Mouse (Mus musculus) stomach, embryonic 14.5 days (tissue): ENCODE measurements around the gene Bmf. TPM values are rescaled to one million over a fixed set of nuclear protein-coding genes. Genes with fewer than 3 reads are reported as not detected.
A peak's percentile ranks its signal among the peaks of the same experiment; 100 is the strongest.

Source experiments
- ATAC-seq: fragments of 200-750 bp; cut with Nextera tagmentation; 2 replicates; pipeline ENCODE4 v1.8.0; 2017; ENCODE audit warnings: low read depth, moderate TSS enrichment; ENCODE audit not compliant: insufficient number of reproducible peaks, insufficient read depth, low FRiP score
- H3K27ac ChIP-seq: fragments of 300-500 bp; sonication (generic); 2 replicates; pipeline ENCODE4 v1.5.1; 2014; ENCODE audit warnings: mild to moderate bottlenecking, low read length, moderate library complexity, mixed read lengths
- H3K27me3 ChIP-seq: fragments of 300-500 bp; sonication (generic); 2 replicates; pipeline ENCODE4 v1.6.1; 2014; ENCODE audit warnings: low read length, control low read depth, mixed read lengths; ENCODE audit not compliant: control insufficient read depth, insufficient read depth
- H3K36me3 ChIP-seq: fragments of 300-500 bp; sonication (generic); 2 replicates; pipeline ENCODE4 v1.6.1; 2014; ENCODE audit warnings: mild to moderate bottlenecking, control low read depth, low read length, moderate library complexity, mixed read lengths; ENCODE audit not compliant: control insufficient read depth, insufficient read depth
- H3K4me1 ChIP-seq: fragments of 300-500 bp; sonication (generic); 2 replicates; pipeline ENCODE4 v1.6.1; 2014; ENCODE audit warnings: low read length, control low read depth, mixed read lengths; ENCODE audit not compliant: control insufficient read depth, insufficient read depth
- H3K4me2 ChIP-seq: fragments of 300-500 bp; sonication (generic); replicated peaks from 2 replicates; pipeline ENCODE4 v1.6.1; 2014; ENCODE audit warnings: low read depth, low read length, control low read depth
- H3K4me3 ChIP-seq: fragments of 300-500 bp; sonication (generic); 2 replicates; pipeline ENCODE4 v1.5.1; 2014; ENCODE audit warnings: low read depth, low read length, control low read depth
- H3K9ac ChIP-seq: fragments of 300-500 bp; sonication (generic); replicated peaks from 2 replicates; pipeline ENCODE4 v1.6.1; 2014; ENCODE audit warnings: low read depth, mild to moderate bottlenecking, control low read depth, low read length, moderate library complexity, mixed read lengths
- H3K9me3 ChIP-seq: fragments of 300-500 bp; sonication (generic); 2 replicates; pipeline ENCODE4 v1.6.1; 2016; ENCODE audit warnings: low read depth, low read length, control low read depth; ENCODE audit not compliant: control insufficient read depth
- WGBS: fragments of 180-500 bp; shearing (Covaris S2); extraction: QIAGEN DNeasy Blood & Tissue Kit; methylation state at CpG from one replicate; pipeline ENCODE4 v1.1.7; 2014; 5-methylcytosine and 5-hydroxymethylcytosine counted together
- polyA plus RNA-seq: library from polyadenylated mRNA; unstranded; fragments of >200 nt; fragmentation: Nextera tagmentation; extraction: Ambion mirVana; gene quantifications from 2 replicates; pipeline ENCODE4 v1.2.1, GENCODE M21; 2014

Bmf gene
- polyA plus RNA-seq, 1 experiment from 2014 or later = 7.7 TPM

DNA sequence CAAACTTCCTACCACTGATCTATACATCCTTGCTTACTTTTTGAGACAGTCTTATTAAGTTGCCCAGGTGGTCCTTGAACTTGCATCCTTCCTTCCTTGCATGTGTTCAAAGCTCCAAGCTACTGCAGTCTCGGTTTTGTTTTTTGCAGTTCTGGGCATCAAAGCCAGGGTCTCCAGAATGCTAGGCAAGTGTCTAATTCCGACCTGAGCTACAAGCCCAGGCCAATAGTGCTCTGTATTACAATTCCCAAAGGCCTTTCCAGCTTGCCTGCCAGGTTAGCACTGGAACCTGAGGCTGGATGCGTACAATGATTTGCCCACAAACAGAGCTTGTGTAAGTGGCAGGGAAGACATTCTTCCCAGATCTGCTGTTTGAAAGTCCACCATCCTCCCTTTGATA, 7.8 kb downstream of the Bmf start:
- no peaks in the 10 kb centered on the region for H3K27me3 ChIP-seq
- H3K4me3 ChIP-seq = no peak overlapping the region
- WGBS = 82% methylated on average over 3 of the region's 3 CpGs
- H3K27ac ChIP-seq = peak overlapping the region; percentile 99; the same call in 1 of the 2 replicates
- peaks cover 68% of the 10 kb centered on the region for H3K4me1 ChIP-seq
- no peaks in the 10 kb centered on the region for H3K9me3 ChIP-seq
- ATAC-seq = no peak
- no peak overlapping the region for H3K9ac ChIP-seq
- H3K4me2 ChIP-seq = no peak overlapping the region
- H3K36me3 ChIP-seq = no peaks in the 10 kb centered on the region

DNA sequence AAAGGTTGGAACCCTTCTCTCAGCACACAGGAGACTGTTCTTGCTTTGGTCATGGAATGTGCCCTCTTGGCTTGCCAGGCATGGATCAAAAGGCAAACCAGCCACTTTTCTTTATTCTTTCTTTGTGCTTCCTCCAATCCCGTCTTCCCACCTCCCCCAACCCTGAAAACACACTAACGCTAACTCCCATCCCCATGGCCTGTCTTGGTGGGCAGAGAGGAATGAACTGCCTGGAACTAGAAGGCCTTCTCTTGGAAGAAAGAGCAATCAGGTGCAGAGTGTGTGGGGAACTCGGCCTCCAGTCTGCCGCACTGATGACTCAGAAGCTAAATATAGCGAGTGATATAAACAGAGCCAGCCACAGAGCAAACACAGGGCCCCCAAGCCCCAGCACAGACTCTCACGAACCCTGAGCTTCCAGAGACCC, 8.8 kb downstream of the Bmf start:
- no peak overlapping the region for H3K9ac ChIP-seq
- H3K4me1 ChIP-seq = peaks cover 65% of the 10 kb centered on the region
- H3K36me3 ChIP-seq = no peaks in the 10 kb centered on the region
- ATAC-seq = peak; percentile 64
- no peak overlapping the region for H3K4me3 ChIP-seq
- WGBS = 4% methylated on average over 6 of the region's 6 CpGs
- no peaks in the 10 kb centered on the region for H3K9me3 ChIP-seq
- peak overlapping the region; percentile 29 for H3K4me2 ChIP-seq
- peak overlapping the region; percentile 99 for H3K27ac ChIP-seq
- H3K27me3 ChIP-seq = no peaks in the 10 kb centered on the region

DNA sequence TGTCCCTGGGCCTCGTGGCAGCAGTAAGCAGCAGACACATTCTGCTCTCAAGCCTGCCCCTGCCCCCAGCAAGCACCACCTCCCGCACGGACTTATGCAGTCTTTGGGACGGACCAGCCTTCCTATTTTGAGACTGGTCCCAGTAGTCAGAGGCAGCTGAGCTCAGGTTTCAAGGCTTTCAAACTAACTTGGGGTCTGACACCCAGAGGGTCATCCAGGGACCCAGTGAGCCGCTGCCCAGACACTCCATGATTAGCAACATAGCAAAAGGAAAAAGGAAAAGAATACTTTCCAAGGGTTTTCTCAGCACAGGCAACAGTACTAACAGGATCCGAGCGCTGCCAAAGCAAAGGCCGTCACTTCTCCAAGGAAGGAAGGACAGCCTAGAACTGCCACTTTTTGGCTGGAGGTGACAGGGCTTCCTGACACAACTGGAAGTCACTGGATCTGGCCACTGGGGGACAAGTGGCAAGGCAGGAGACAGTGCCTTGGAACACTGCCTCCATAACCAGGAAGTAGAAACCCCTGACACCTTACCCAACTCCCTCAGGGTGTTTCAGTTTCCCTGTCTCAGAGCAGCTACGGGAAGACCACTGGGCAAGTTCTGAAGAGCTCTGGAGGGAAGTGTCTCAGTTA, 9.5 kb downstream of the Bmf start:
- H3K9me3 ChIP-seq = no peaks in the 10 kb centered on the region
- no peak overlapping the region for H3K4me3 ChIP-seq
- H3K4me2 ChIP-seq = 0 out of 2 replicates have a peak overlapping the region, but pooled peaks have one; percentile 29
- H3K27ac ChIP-seq = peak overlapping the region; percentile 99
- no peaks in the 10 kb centered on the region for H3K27me3 ChIP-seq
- 36% methylated on average over 9 of the region's 9 CpGs for WGBS
- H3K36me3 ChIP-seq = no peaks in the 10 kb centered on the region
- peaks cover 58% of the 10 kb centered on the region for H3K4me1 ChIP-seq
- 0 out of 2 replicates have a peak overlapping the region, but pooled peaks have one; percentile 6 for H3K9ac ChIP-seq
- ATAC-seq = no peak

DNA sequence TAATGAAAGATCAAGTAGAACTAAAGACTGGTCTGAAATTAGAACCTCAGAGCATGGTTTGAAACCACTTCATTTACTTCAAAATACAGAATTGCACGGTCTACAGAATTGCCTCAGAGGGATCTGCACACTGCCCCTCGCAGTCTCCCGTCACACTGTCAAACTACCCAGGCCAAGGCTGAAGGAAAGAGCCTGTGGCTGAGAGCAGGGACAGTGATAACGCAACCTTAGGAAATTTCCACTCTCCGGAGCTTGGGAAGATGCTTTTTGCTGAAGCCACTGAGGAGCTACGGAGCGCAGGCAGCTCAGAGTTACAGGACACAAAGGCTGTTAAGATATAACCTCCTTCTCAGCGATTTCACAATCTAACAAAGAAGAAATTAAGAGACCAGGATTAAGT, 10.4 kb downstream of the Bmf start:
- Histone ChIP-seq H3K9me3 (no peaks in the 10 kb centered on the region), H3K27me3 (no peaks in the 10 kb centered on the region), H3K4me2 (no peak overlapping the region), H3K36me3 (no peaks in the 10 kb centered on the region), H3K4me3 (no peak overlapping the region), H3K4me1 (peaks cover 57% of the 10 kb centered on the region), H3K27ac (no peak overlapping the region; the same call in 1 of the 2 replicates), H3K9ac (no peak overlapping the region)
- ATAC-seq = no peak
- WGBS = 84% methylated on average over 8 of the region's 8 CpGs

DNA sequence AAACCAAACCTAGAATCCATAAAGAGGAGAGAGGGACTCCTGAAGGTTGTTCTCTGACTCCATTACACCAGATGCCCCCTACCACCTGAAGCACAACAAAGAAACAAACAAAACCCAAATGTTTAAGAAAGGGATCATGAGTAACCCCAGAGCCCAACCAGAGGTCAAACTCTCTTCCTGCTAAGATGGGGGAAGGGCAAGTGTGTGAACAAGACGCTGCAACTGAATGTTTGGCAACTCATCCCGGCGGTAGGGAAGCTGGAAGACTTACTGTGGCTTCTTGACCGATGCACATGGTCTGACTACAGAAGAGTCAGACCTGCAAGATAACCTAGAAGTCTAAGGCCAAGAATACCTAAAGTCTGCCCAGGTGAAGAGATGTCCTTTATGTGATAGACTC, 12.3 kb downstream of the Bmf start:
- no peak overlapping the region for H3K9ac ChIP-seq
- H3K27me3 ChIP-seq = no peaks in the 10 kb centered on the region
- H3K36me3 ChIP-seq = no peaks in the 10 kb centered on the region; the same call in 1 of the 2 replicates
- H3K4me1 ChIP-seq = peaks cover 57% of the 10 kb centered on the region
- H3K9me3 ChIP-seq = no peaks in the 10 kb centered on the region
- no peak overlapping the region for H3K4me3 ChIP-seq
- no peak overlapping the region for H3K4me2 ChIP-seq
- no peak overlapping the region; the same call in 1 of the 2 replicates for H3K27ac ChIP-seq
- WGBS = 17% methylated on average over 4 of the region's 4 CpGs
- no peak for ATAC-seq

DNA sequence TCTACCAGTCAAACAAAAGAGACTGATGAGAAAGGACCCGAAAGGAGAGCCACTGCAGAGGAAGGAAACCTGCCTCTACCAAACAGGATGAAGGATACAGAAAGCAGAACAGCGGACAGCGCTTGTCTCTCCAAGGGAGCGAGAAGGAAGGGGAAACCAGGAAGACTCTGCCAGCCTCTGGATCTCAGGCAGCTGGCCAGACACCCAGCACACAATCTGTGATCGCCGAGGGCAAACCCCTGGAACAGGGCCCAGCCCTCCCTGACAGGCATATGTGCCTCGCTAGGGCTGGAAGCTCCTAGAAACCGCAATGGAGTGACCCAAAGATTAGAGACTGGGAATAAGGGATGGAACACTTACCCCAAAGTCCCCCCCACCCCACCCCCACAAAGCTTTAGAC, 12.9 kb downstream of the Bmf start:
- Histone ChIP-seq H3K27me3 (no peaks in the 10 kb centered on the region), H3K4me3 (no peak overlapping the region), H3K4me1 (peaks cover 58% of the 10 kb centered on the region), H3K27ac (peak overlapping the region; percentile 55), H3K36me3 (no peaks in the 10 kb centered on the region; the same call in 1 of the 2 replicates), H3K9ac (no peak overlapping the region), H3K9me3 (no peaks in the 10 kb centered on the region), H3K4me2 (no peak overlapping the region)
- 53% methylated on average over 8 of the region's 8 CpGs for WGBS
- ATAC-seq = no peak

DNA sequence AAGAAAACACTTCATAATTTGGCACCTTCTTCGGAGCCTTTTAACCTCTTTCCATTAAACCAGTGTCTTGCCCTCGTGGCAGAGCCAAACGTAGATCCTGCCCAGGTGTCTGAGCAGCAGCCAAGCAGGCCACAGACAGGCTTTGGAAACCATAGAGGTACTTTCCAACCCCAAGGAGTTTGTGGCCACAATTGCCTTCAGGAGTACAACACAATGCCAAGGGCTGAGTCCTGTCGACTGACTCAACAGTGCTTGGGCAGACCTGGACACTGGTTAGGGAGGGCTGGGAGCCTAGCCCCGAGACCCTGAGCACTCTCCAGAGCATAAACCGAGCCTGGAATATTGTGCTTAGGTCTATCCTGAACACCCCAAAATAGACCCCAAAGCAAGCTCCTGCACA, 13.4 kb downstream of the Bmf start:
- no peak overlapping the region for H3K4me2 ChIP-seq
- WGBS = 67% methylated on average over 6 of the region's 6 CpGs
- no peak overlapping the region for H3K4me3 ChIP-seq
- peak overlapping the region; percentile 55; the same call in 1 of the 2 replicates for H3K27ac ChIP-seq
- no peaks in the 10 kb centered on the region; the same call in 1 of the 2 replicates for H3K36me3 ChIP-seq
- ATAC-seq = no peak
- H3K9me3 ChIP-seq = no peaks in the 10 kb centered on the region
- H3K4me1 ChIP-seq = peaks cover 55% of the 10 kb centered on the region
- H3K9ac ChIP-seq = no peak overlapping the region
- H3K27me3 ChIP-seq = no peaks in the 10 kb centered on the region

DNA sequence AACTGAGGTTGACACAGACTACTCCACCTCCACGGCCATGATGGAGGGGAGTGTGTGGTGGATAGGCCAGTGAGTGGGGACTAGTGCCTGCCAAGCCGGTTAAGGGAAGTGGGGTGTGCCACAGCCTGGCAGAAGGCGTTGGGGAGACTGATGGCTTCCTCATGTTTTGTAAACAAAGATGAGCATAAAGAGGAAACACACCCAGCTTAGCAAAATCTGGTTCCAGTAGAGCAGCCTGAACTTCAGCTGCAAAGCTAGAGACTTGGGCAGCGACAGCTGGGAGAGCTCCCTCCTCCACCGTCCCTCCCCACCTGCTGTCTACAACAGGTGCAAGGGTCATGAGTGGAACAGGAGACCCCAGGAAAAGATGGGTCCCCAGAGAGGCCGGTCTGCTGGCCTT, 15.5 kb downstream of the Bmf start:
- H3K9ac ChIP-seq = no peak overlapping the region
- ATAC-seq = no peak
- no peak overlapping the region for H3K4me2 ChIP-seq
- H3K36me3 ChIP-seq = peaks cover 4% of the 10 kb centered on the region; the same call in 1 of the 2 replicates
- H3K9me3 ChIP-seq = no peaks in the 10 kb centered on the region
- WGBS = 33% methylated on average over 6 of the region's 6 CpGs
- H3K27me3 ChIP-seq = no peaks in the 10 kb centered on the region
- peaks cover 54% of the 10 kb centered on the region for H3K4me1 ChIP-seq
- no peak overlapping the region for H3K4me3 ChIP-seq
- H3K27ac ChIP-seq = peak overlapping the region; percentile 84; the same call in 1 of the 2 replicates
